Mouse (Mus musculus) forebrain, embryonic 11.5 days (tissue): ENCODE measurements around the gene Ica1l. TPM values are rescaled to one million over a fixed set of nuclear protein-coding genes. Genes with fewer than 3 reads are reported as not detected.

Experiments
- ATAC-seq: fragments of 200-750 bp; cut with Nextera tagmentation; replicated peaks from 2 replicates; pipeline ENCODE4 v1.8.0; 2017; ENCODE audit warnings: moderate TSS enrichment; ENCODE audit not compliant: low FRiP score
- DNase-seq: peaks from one replicate; pipeline ENCODE4 v3.0.0-alpha.2; 2017; ENCODE audit warnings: low spot score
- H3K27ac ChIP-seq: fragments of 300-500 bp; sonication (generic); 2 replicates; pipeline ENCODE4 v1.5.1; 2014; ENCODE audit warnings: low read depth, low read length
- H3K27me3 ChIP-seq: fragments of 300-500 bp; sonication (generic); 2 replicates; pipeline ENCODE4 v1.6.1; 2014; ENCODE audit warnings: mild to moderate bottlenecking, low read length, mixed read lengths; ENCODE audit not compliant: control insufficient read depth, insufficient read depth
- H3K36me3 ChIP-seq: fragments of 300-500 bp; sonication (generic); 2 replicates; pipeline ENCODE4 v1.6.1; 2014; ENCODE audit warnings: mild to moderate bottlenecking, low read length, moderate library complexity, mixed read lengths; ENCODE audit not compliant: control insufficient read depth, insufficient read depth
- H3K4me1 ChIP-seq: fragments of 300-500 bp; sonication (generic); replicated peaks from 2 replicates; pipeline ENCODE4 v1.6.1; 2014; ENCODE audit warnings: low read length, mixed read lengths; ENCODE audit not compliant: control insufficient read depth, insufficient read depth
- H3K4me2 ChIP-seq: fragments of 300-500 bp; sonication (generic); 2 replicates; pipeline ENCODE4 v1.6.1; 2014; ENCODE audit warnings: low read depth, mild to moderate bottlenecking, low read length, moderate library complexity, mixed read lengths; ENCODE audit not compliant: severe bottlenecking
- H3K4me3 ChIP-seq: fragments of 300-500 bp; sonication (generic); 2 replicates; pipeline ENCODE4 v1.5.1; 2014; ENCODE audit warnings: low read depth, low read length
- H3K9ac ChIP-seq: fragments of 300-500 bp; sonication (generic); 2 replicates; pipeline ENCODE4 v1.6.1; 2014; ENCODE audit warnings: low read length
- H3K9me3 ChIP-seq: fragments of 300-500 bp; sonication (generic); 2 replicates; pipeline ENCODE4 v1.6.1; 2016; ENCODE audit warnings: low read length, mixed read lengths; ENCODE audit not compliant: control insufficient read depth
- WGBS: fragments of 180-500 bp; shearing (Covaris S2); extraction: QIAGEN DNeasy Blood & Tissue Kit; methylation state at CpG from one replicate; pipeline ENCODE4 v1.1.7; 2014; 5-methylcytosine and 5-hydroxymethylcytosine counted together
- polyA plus RNA-seq: library from polyadenylated mRNA; unstranded; fragments of >200 nt; fragmentation: Nextera tagmentation; extraction: Ambion mirVana; gene quantifications from 2 replicates; pipeline ENCODE4 v1.2.1, GENCODE M21; 2014

Ica1l gene
- polyA plus RNA-seq, 1 experiment from 2014 or later: 1.5 TPM

- H3K9me3 ChIP-seq: no peaks in the 10 kb centered on the region
- H3K36me3 ChIP-seq: no peaks in the 10 kb centered on the region
- ATAC-seq: no peak
These were observed 97.0 kb downstream of the Ica1l start for GRCm38 (mm10) chr1:59945969-59946368.

DNA sequence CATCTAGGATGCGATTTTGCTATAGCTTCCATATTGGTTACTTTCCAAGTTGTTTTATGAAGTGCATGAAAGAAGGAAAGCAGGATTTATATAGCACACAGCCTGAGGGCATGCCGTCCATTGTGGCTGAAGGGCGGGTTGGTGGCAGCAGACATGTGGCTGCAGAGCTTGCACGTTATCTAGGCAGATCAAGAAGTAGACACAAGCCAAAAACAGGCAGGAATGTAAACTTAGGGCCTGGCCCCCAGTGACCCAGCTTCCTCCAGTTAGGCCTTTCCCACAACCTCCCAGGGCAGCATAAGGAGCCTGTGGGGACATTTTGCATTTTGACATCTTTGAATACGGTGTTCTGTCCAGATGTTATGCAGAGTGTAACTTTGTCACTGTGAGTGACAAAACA is 99.2 kb downstream of the Ica1l start:
- Histone ChIP-seq H3K27ac (no peak overlapping the region), H3K9ac (no peak overlapping the region), H3K4me3 (no peak overlapping the region), H3K27me3 (no peaks in the 10 kb centered on the region), H3K9me3 (no peaks in the 10 kb centered on the region), H3K4me2 (no peak overlapping the region), H3K4me1 (no peaks in the 10 kb centered on the region), H3K36me3 (no peaks in the 10 kb centered on the region)
- ATAC-seq (no peak), DNase-seq (no peak)
- WGBS: 72% methylated on average over 5 of the region's 5 CpGs

More at GRCm38 (mm10) chr1:59945969-59946368, 97.0 kb downstream of the Ica1l start:
- Histone ChIP-seq H3K27ac (no peak overlapping the region), H3K9ac (no peak overlapping the region), H3K4me1 (no peaks in the 10 kb centered on the region), H3K4me2 (no peak overlapping the region), H3K4me3 (no peak overlapping the region), H3K27me3 (no peaks in the 10 kb centered on the region)
- WGBS: 93% methylated on average over 1 of the region's 1 CpGs
- DNase-seq: no peak

DNA sequence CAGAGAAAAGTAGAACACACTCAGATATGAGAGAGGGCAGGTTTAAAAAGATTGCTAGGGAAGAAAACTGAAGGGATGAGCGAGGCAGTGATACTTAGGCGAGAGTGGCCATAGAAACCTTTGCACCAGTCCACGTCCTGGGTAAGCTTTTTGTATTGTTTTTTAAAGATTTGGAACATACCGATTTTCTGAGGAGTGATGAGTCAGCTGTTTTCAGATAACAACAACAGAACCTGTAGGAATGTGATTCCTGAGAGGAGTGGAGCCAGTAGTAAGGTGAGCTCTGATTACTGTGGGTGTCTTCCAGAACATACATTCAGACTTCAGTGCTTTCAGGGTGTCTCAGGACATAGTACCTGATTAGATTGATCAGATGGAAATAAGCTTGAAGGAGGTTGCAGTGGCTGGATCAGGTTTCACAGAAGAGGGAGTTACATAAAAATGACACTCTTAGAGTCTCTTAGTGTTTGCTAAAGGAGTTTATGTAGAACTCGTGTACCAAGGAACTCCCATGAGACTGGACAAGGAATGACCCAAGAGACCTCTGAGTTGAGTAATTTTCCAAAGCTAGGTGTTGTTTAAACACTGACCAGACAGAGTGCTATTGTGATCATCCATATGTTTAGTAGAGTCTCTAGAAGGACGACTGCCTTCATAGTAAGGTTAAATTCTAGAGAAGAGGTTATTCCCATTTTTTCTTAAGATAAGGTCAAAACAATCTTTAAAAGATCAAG is 100.8 kb downstream of the Ica1l start:
- H3K4me3 ChIP-seq: no peak overlapping the region
- WGBS: 88% methylated on average over 6 of the region's 6 CpGs
- no peak for ATAC-seq

GRCm38 (mm10) chr1:59941063-59941462 is 101.9 kb downstream of the Ica1l start:
- no peak overlapping the region for H3K4me3 ChIP-seq
- DNase-seq (no peak), ATAC-seq (no peak)
- no peak overlapping the region for H3K27ac ChIP-seq
- no peaks in the 10 kb centered on the region for H3K4me1 ChIP-seq
- H3K9me3 ChIP-seq: no peaks in the 10 kb centered on the region
- H3K27me3 ChIP-seq: no peaks in the 10 kb centered on the region
- H3K4me2 ChIP-seq: no peak overlapping the region
- H3K9ac ChIP-seq: no peak overlapping the region
- 95% methylated on average over 1 of the region's 1 CpGs for WGBS
- H3K36me3 ChIP-seq: no peaks in the 10 kb centered on the region

More for the DNA sequence above, 100.8 kb downstream of the Ica1l start:
- Histone ChIP-seq H3K9me3 (no peaks in the 10 kb centered on the region), H3K36me3 (no peaks in the 10 kb centered on the region), H3K27ac (no peak overlapping the region), H3K4me1 (no peaks in the 10 kb centered on the region), H3K9ac (no peak overlapping the region), H3K27me3 (no peaks in the 10 kb centered on the region), H3K4me2 (no peak overlapping the region)
- DNase-seq: no peak

GRCm38 (mm10) chr1:59932991-59933390 is 110.0 kb downstream of the Ica1l start:
- Histone ChIP-seq H3K9ac (no peak overlapping the region), H3K36me3 (no peaks in the 10 kb centered on the region), H3K9me3 (no peaks in the 10 kb centered on the region), H3K4me2 (no peak overlapping the region), H3K27me3 (no peaks in the 10 kb centered on the region), H3K4me1 (no peaks in the 10 kb centered on the region), H3K27ac (no peak overlapping the region), H3K4me3 (no peak overlapping the region)
- DNase-seq (no peak), ATAC-seq (no peak)
- 81% methylated on average over 2 of the region's 2 CpGs for WGBS

Other genes starting within 250 kb of the Ica1l start
- gene Fam117b, start 130.2 kb downstream of the Ica1l start, polyA plus RNA-seq: 17.2 and 17.6 TPM in 2 replicates
- gene Carf, start 55.1 kb upstream of the Ica1l start, polyA plus RNA-seq: 6.3 and 6.6 TPM in 2 replicates
- 53.9 and 62.4 TPM in 2 replicates for gene Wdr12, start 55.5 kb upstream of the Ica1l start, polyA plus RNA-seq
- gene Nbeal1, start 137.4 kb upstream of the Ica1l start, polyA plus RNA-seq: 7.9 and 9.5 TPM in 2 replicates